Mouse (Mus musculus) heart, embryonic 10.5 days (tissue): ENCODE results near the gene BC067074. TPM values are rescaled to one million over a fixed set of nuclear protein-coding genes. Genes with fewer than 3 reads are reported as not detected.
"Not testable (repeated sequence)": the region's sequence is repeated elsewhere in the genome, so short reads cannot be mapped to it uniquely, and the experiment has no call there.

Experiments used
- DNase-seq: peaks from one replicate; pipeline ENCODE4 v3.0.0-alpha.2; 2017; ENCODE audit warnings: low spot score
- H3K27ac ChIP-seq: fragments of 300-500 bp; sonication (generic); 2 replicates; pipeline ENCODE4 v1.5.1; 2016; ENCODE audit warnings: mild to moderate bottlenecking
- H3K27me3 ChIP-seq: fragments of 300-500 bp; sonication (generic); 2 replicates; pipeline ENCODE4 v1.6.1; 2016; ENCODE audit warnings: mild to moderate bottlenecking; ENCODE audit not compliant: poor library complexity, insufficient read depth, severe bottlenecking
- H3K36me3 ChIP-seq: fragments of 300-500 bp; sonication (generic); 2 replicates; pipeline ENCODE4 v1.6.1; 2016; ENCODE audit warnings: mild to moderate bottlenecking, moderate library complexity
- H3K4me1 ChIP-seq: fragments of 300-500 bp; sonication (generic); 2 replicates; pipeline ENCODE4 v1.6.1; 2016; ENCODE audit warnings: mild to moderate bottlenecking
- H3K4me3 ChIP-seq: fragments of 300-500 bp; sonication (generic); 2 replicates; pipeline ENCODE4 v1.5.1; 2016; ENCODE audit warnings: mild to moderate bottlenecking, moderate library complexity
- H3K9me3 ChIP-seq: fragments of 300-500 bp; sonication (generic); 2 replicates; pipeline ENCODE4 v1.6.1; 2016; ENCODE audit warnings: mild to moderate bottlenecking, moderate library complexity
- WGBS: fragments of 180-500 bp; shearing (Covaris S2); methylation state at CpG from one replicate; pipeline ENCODE4 v1.1.7; 2016; 5-methylcytosine and 5-hydroxymethylcytosine counted together
- polyA plus RNA-seq: library from polyadenylated mRNA; unstranded; fragments of >200 nt; fragmentation: Nextera tagmentation; extraction: Ambion mirVana; gene quantifications from 2 replicates; pipeline ENCODE4 v1.2.1, GENCODE M21; 2016

The BC067074 gene
- polyA plus RNA-seq = 2.8 and 3.4 TPM in 2 replicates

DNA sequence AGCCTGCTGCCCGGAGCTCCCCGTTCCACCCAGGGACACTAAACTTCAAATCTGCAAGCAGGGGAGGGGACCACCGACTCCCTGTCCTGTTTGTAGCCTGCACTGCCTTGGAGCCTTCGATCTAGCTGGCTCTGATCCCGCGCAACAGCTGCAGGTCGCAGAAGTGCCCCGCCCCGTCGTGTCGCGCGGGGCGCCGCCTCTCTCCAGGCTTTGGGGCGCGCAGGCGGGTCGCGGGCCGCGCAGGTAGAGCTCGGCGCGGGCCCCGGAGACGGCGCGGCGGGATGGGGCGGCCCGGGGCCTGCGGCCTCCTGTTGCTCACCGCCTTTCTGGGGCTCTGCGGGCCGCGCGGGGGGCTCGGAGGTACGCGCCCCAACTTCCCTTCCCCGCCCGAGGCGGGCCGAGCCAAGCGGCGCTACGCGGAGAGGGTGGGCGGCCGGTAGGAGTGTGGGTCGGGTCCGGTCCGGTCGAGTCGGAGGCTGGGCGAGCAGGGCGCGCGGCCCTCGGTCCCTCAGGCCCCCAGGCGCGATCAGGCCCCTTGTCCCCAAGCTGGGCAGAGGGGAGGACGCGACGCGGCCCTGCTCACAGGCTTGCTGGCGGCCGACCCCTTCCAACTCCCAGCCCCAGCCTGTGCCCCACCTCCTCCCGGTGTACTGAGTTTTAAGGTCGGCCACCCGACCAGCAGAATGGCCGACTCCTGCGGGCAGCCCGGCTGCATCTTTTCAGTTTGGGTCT, at the start of gene BC067074:
TSS of gene BC067074 (plus strand) at position 185 of the 732 bp plus-strand sequence.
- H3K27ac ChIP-seq = peak within 1 kb of the TSS; percentile 93
- WGBS = 1% methylated on average over 73 of the region's 75 CpGs
- DNase-seq = peak; percentile 77
- peaks cover 7% of the 10 kb centered on the region; the same call in 1 of the 2 replicates for H3K27me3 ChIP-seq
- no peaks in the 10 kb centered on the region for H3K9me3 ChIP-seq
- no peaks in the 10 kb centered on the region for H3K36me3 ChIP-seq
- peak within 1 kb of the TSS; percentile 85 for H3K4me3 ChIP-seq
- H3K4me1 ChIP-seq = 0 out of 2 replicates have a peak, but pooled peaks cover 10% of the 10 kb centered on the region

DNA sequence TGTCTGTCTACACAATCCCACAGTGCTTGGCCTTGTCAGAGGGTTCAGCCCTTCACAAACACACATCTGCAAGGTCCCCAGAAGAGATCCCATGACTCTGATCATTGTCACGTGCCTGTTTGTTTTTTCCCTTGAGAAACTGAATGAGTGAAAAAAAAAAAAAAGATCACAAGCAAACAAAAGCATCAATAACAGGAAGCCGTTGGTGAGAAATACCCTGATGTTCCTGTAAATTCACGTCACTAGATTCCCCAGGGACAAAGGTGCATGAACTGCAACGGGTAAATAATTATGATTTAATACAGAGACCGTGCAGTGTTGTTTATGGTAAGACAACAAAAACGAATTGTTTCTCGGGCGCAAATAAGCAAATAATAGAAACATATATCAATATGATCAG, 47.9 kb upstream of the BC067074 start:
- Histone ChIP-seq H3K9me3 (no peaks in the 10 kb centered on the region), H3K27ac (no peak overlapping the region), H3K4me1 (0 out of 2 replicates have a peak, but pooled peaks cover 4% of the 10 kb centered on the region), H3K36me3 (no peaks in the 10 kb centered on the region), H3K27me3 (no peaks in the 10 kb centered on the region), H3K4me3 (no peak overlapping the region)
- DNase-seq = peak; percentile 27
- 76% methylated on average over 8 of the region's 8 CpGs for WGBS

GRCm38 (mm10) chr13:113252580-113252979, 40.4 kb upstream of the BC067074 start:
- WGBS = 85% methylated on average over 7 of the region's 7 CpGs
- peak; percentile 31 for DNase-seq
- not testable (repeated sequence) for H3K9me3 ChIP-seq, H3K27ac ChIP-seq, H3K4me1 ChIP-seq, H3K4me3 ChIP-seq, H3K27me3 ChIP-seq, H3K36me3 ChIP-seq

- no peaks in the 10 kb centered on the region for H3K4me1 ChIP-seq
These were observed 36.2 kb upstream of the BC067074 start for GRCm38 (mm10) chr13:113256766-113257165.

GRCm38 (mm10) chr13:113257190-113257589, 35.8 kb upstream of the BC067074 start:
- no peaks in the 10 kb centered on the region for H3K27me3 ChIP-seq
- no peaks in the 10 kb centered on the region for H3K36me3 ChIP-seq
- WGBS = 49% methylated on average over 5 of the region's 5 CpGs
- no peak overlapping the region for H3K27ac ChIP-seq
- no peaks in the 10 kb centered on the region for H3K9me3 ChIP-seq
- DNase-seq = peak; percentile 35
- H3K4me3 ChIP-seq = no peak overlapping the region
- no peaks in the 10 kb centered on the region for H3K4me1 ChIP-seq

More at GRCm38 (mm10) chr13:113256766-113257165, 36.2 kb upstream of the BC067074 start:
- no peak overlapping the region for H3K27ac ChIP-seq
- WGBS = 66% methylated on average over 2 of the region's 2 CpGs
- peak; percentile 7 for DNase-seq
- H3K4me3 ChIP-seq = no peak overlapping the region
- H3K9me3 ChIP-seq = no peaks in the 10 kb centered on the region
- no peaks in the 10 kb centered on the region for H3K27me3 ChIP-seq
- no peaks in the 10 kb centered on the region for H3K36me3 ChIP-seq

DNA sequence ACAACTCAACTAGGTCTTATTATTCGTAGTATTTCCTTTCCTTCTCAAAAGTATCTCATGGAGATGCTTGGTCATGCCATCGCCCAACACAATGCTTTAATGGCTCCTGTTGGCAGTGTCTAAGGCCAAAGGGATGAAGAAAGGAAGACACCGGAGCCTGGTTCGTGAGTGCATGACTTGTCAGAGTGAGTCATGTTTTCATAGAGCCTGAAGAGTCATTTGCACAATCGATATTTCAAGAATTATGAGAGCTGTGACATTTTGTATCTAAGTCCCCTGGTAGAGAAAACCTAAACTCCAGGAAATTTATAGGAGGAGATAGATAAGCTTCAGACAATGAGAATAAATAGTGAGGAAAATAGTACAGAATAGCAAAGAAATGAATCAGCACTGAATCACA, 33.7 kb upstream of the BC067074 start:
- no peaks in the 10 kb centered on the region for H3K36me3 ChIP-seq
- no peaks in the 10 kb centered on the region for H3K27me3 ChIP-seq
- WGBS = 82% methylated on average over 5 of the region's 5 CpGs
- no peaks in the 10 kb centered on the region for H3K9me3 ChIP-seq
- H3K4me1 ChIP-seq = no peaks in the 10 kb centered on the region; the same call in 1 of the 2 replicates
- no peak overlapping the region for H3K4me3 ChIP-seq
- H3K27ac ChIP-seq = no peak overlapping the region
- peak; percentile 22 for DNase-seq

GRCm38 (mm10) chr13:113262822-113263221, 30.1 kb upstream of the BC067074 start:
- 75% methylated on average over 12 of the region's 12 CpGs for WGBS
- Histone ChIP-seq H3K36me3 (no peaks in the 10 kb centered on the region), H3K9me3 (no peaks in the 10 kb centered on the region), H3K4me3 (no peak overlapping the region), H3K27ac (no peak overlapping the region), H3K4me1 (no peaks in the 10 kb centered on the region; the same call in 1 of the 2 replicates), H3K27me3 (no peaks in the 10 kb centered on the region)
- DNase-seq = no peak

GRCm38 (mm10) chr13:113265257-113265656, 27.7 kb upstream of the BC067074 start:
- Histone ChIP-seq H3K9me3 (no peaks in the 10 kb centered on the region), H3K36me3 (no peaks in the 10 kb centered on the region), H3K4me3 (no peak overlapping the region), H3K27ac (no peak overlapping the region), H3K4me1 (peaks cover 2% of the 10 kb centered on the region; the same call in 1 of the 2 replicates), H3K27me3 (no peaks in the 10 kb centered on the region)
- 26% methylated on average over 13 of the region's 13 CpGs for WGBS
- DNase-seq = no peak

- 32% methylated on average over 9 of the region's 9 CpGs for WGBS
- H3K4me1 ChIP-seq = peaks cover 2% of the 10 kb centered on the region; the same call in 1 of the 2 replicates
- no peak overlapping the region for H3K27ac ChIP-seq
- peak; percentile 80 for DNase-seq
- H3K27me3 ChIP-seq = no peaks in the 10 kb centered on the region
- no peak overlapping the region for H3K4me3 ChIP-seq
- no peaks in the 10 kb centered on the region for H3K9me3 ChIP-seq
- no peaks in the 10 kb centered on the region for H3K36me3 ChIP-seq
These were observed 26.4 kb upstream of the BC067074 start for GRCm38 (mm10) chr13:113266495-113266951.

DNA sequence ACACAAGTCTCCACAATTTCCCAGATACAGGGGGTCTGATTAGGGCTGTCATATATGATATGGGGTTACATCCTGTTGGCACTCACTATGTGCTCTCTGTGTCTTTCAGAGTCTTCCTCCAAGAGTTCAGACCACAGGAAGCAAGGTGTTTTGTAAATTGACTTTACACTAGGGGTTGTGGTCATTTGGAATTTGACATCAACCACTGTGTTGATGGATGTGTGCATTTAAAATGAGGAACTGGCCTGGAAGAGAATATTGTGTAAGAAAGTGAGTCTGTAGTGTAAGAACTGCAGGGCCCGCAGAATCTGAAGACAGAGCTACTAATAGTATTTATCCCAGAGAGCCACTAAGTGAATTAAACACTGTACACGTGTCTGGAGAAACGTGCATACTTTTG, 25.8 kb upstream of the BC067074 start:
- Histone ChIP-seq H3K4me3 (no peak overlapping the region), H3K27me3 (no peaks in the 10 kb centered on the region), H3K9me3 (no peaks in the 10 kb centered on the region), H3K4me1 (peaks cover 2% of the 10 kb centered on the region; the same call in 1 of the 2 replicates), H3K27ac (no peak overlapping the region), H3K36me3 (no peaks in the 10 kb centered on the region)
- WGBS = 83% methylated on average over 3 of the region's 3 CpGs
- no peak for DNase-seq

DNA sequence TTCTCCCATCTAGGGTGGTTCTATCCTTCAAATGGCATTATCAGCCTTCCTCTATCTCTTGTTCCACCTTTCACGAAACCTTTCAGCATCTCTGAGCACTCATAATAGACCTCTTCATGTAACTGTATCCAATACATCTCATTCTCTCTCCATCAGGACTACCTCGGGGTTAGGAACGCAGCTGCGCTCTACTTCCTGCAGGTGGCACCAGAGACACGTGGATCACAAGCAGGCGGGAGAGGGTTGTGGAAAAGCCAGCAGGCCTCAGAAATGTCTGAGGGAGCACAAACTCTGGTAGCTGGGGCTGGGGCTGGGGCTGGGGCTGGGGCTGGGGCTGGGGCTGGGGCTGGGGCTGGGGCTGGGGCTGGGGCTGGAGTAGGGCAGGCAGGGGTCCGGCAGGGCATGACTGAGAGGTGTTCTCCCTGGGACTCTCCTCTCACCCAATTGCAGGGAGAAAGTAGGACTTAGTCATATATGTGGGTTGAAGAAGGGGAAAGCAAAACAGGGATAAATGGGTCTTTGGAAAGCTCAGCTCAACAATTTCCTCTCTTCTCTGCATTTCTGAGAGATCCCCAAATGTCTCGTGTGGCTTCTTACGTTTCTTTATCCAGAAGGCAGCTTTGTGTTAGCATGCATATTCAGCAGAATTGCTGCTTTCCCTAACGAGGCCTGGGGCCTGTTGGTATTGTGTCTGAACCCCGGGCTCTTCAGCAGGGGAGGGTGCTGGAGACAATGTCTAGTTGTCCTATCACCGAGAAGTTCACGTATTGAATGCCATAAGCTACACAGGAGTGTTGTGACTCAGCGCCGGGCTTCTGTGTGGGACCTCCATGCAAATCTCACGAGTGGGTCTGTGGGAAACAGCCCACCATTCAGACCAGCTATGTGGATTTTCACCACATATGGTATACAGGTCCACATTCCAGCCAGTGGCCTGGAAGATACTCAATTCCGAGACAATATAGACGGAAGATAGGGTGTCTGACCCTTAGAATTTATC, 22.9 kb upstream of the BC067074 start:
- H3K27me3 ChIP-seq = no peaks in the 10 kb centered on the region

DNA sequence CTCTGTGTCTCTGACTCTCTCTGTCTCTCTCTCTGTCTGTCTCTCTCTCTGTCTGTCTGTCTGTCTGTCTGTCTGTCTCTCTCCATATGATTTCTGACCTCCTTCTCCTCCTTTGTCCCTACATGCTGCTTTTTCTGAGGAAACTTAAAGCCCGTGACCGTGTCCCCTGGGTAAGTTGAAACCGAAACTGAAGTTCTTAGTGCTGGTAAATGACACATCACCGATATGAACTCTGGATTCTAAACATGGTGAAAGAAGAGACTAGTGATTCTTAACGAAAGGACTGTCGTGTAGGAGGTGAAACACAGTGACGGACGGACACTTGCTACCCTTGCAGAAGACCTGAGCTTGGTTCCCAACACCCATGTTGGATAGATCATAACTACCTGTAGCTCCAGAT, 21.8 kb upstream of the BC067074 start:
- DNase-seq = no peak
- 93% methylated on average over 8 of the region's 8 CpGs for WGBS
- H3K27ac ChIP-seq = no peak overlapping the region
- H3K36me3 ChIP-seq = no peaks in the 10 kb centered on the region
- no peak overlapping the region for H3K4me3 ChIP-seq
- H3K4me1 ChIP-seq = 0 out of 2 replicates have a peak, but pooled peaks cover 2% of the 10 kb centered on the region
- H3K27me3 ChIP-seq = no peaks in the 10 kb centered on the region
- H3K9me3 ChIP-seq = no peaks in the 10 kb centered on the region

More for the DNA sequence above, 22.9 kb upstream of the BC067074 start:
- Histone ChIP-seq H3K9me3 (no peaks in the 10 kb centered on the region), H3K4me1 (0 out of 2 replicates have a peak, but pooled peaks cover 2% of the 10 kb centered on the region), H3K27ac (peak overlapping the region; percentile 47; the same call in 1 of the 2 replicates), H3K36me3 (no peaks in the 10 kb centered on the region), H3K4me3 (no peak overlapping the region)
- DNase-seq = peak; percentile 85
- WGBS = 54% methylated on average over 18 of the region's 18 CpGs
